Mouse (Mus musculus) thymus, adult 2 months (tissue): ENCODE data around the gene Ncan. TPM values are rescaled to one million over a fixed set of nuclear protein-coding genes. Genes with fewer than 3 reads are reported as not detected.

Source experiments
- DNase-seq: peaks from one replicate; pipeline ENCODE4 v3.0.0; 2021
- H3K27ac ChIP-seq: fragments of 200-500 bp; 2 replicates; pipeline ENCODE4 v1.5.1; 2012; ENCODE audit warnings: low read length, control low read depth; ENCODE audit not compliant: control insufficient read depth, insufficient read depth
- H3K27me3 ChIP-seq: fragments of 200-500 bp; 2 replicates; pipeline ENCODE4 v1.6.1; 2012; ENCODE audit warnings: mild to moderate bottlenecking, low read length, moderate library complexity, mixed read lengths; ENCODE audit not compliant: control insufficient read depth, insufficient read depth
- H3K36me3 ChIP-seq: fragments of 200-500 bp; 2 replicates; pipeline ENCODE4 v1.6.1; 2012; ENCODE audit warnings: mild to moderate bottlenecking, low read length, moderate library complexity; ENCODE audit not compliant: control insufficient read depth, insufficient read depth
- H3K4me1 ChIP-seq: fragments of 200-500 bp; replicated peaks from 2 replicates; pipeline ENCODE4 v1.6.1; 2012; ENCODE audit warnings: low read length; ENCODE audit not compliant: control insufficient read depth, insufficient read depth
- H3K4me3 ChIP-seq: fragments of 200-500 bp; 2 replicates; pipeline ENCODE4 v1.5.1; 2012; ENCODE audit warnings: mild to moderate bottlenecking, low read length, control low read depth, moderate library complexity; ENCODE audit not compliant: control insufficient read depth, insufficient read depth
- CTCF ChIP-seq: fragments of 200-500 bp; IDR thresholded peaks from 2 replicates; pipeline ENCODE4 v1.5.1; 2012; ENCODE audit warnings: mild to moderate bottlenecking, control low read depth, low read length, moderate library complexity, borderline replicate concordance; ENCODE audit not compliant: control insufficient read depth, poor library complexity, insufficient read depth; ENCODE audit errors: extremely low read depth
- POLR2A ChIP-seq: fragments of 200-500 bp; IDR thresholded peaks from 2 replicates; pipeline ENCODE4 v1.6.1; 2012; ENCODE audit warnings: mild to moderate bottlenecking, low read length, control low read depth, moderate library complexity; ENCODE audit not compliant: control insufficient read depth, poor library complexity, insufficient read depth; ENCODE audit errors: extremely low read depth
- WGBS: fragments of 180-500 bp; shearing (Covaris S2); methylation state at CpG from one replicate; pipeline ENCODE4 v1.1.7; 2018; 5-methylcytosine and 5-hydroxymethylcytosine counted together
- polyA plus RNA-seq: library from polyadenylated mRNA; depleted of rRNA; stranded (reverse); fragments of >200 nt; gene quantifications from 2 replicates; pipeline ENCODE4 v1.2.3, GENCODE M21; 2012

Ncan gene
- polyA plus RNA-seq, 1 experiment, result 0.08 TPM

DNA sequence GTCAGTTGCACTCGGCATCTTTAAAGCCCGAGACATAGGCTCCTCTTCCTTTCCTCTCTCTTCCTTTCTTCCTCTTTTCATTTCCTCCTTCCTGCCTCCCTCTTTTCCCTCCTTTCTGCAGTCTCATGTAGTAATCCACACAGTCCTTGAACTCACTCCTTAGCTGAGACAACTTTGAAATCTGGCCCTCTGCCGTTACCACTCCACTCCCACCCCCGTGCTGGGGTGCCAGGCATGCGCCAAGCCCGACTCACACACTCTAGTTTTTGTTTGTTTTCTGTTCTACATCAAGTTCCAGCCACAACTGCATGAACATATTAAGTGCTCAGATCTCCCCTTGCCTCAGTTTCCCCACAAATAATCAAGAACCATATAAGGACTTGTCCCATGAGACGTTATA lies 15.8 kb downstream of the Ncan start:
- WGBS, result 53% methylated on average over 7 of the region's 7 CpGs
- no peak for DNase-seq
- Histone ChIP-seq H3K27me3 (no peaks in the 10 kb centered on the region), H3K4me1 (no peaks in the 10 kb centered on the region), H3K36me3 (no peaks in the 10 kb centered on the region), H3K4me3 (no peak overlapping the region), H3K27ac (no peak overlapping the region)
- TF ChIP-seq POLR2A (no peak), CTCF (no peak)

DNA sequence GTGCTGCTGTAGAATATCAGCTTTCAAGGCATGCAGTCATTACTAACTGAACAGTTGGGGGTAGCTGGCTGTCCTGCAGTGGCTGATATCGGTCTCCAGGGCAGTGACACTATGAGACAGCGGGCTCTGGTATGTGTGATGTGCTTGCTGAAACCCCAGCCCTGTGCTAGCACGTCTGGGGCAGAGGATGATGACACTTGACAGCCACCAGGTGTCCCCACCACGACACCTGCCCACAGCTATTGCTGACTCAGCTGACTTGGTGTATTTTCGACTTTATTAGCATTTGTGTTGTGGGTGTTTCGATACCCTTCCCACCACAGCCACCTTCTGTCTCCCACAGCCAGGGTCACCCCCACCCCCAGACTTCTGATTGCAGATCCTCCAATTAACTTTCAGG lies 16.2 kb downstream of the Ncan start:
- Histone ChIP-seq H3K36me3 (no peaks in the 10 kb centered on the region), H3K4me3 (no peak overlapping the region), H3K4me1 (no peaks in the 10 kb centered on the region), H3K27me3 (no peaks in the 10 kb centered on the region), H3K27ac (no peak overlapping the region)
- peak; percentile 55 for DNase-seq
- WGBS, result 6% methylated on average over 6 of the region's 6 CpGs
- TF ChIP-seq POLR2A (no peak), CTCF (peak; percentile 85)

- no peak overlapping the region for H3K4me3 ChIP-seq
- no peaks in the 10 kb centered on the region for H3K27me3 ChIP-seq
- TF ChIP-seq POLR2A (no peak), CTCF (no peak)
- no peaks in the 10 kb centered on the region for H3K4me1 ChIP-seq
- no peak overlapping the region for H3K27ac ChIP-seq
- H3K36me3 ChIP-seq, result no peaks in the 10 kb centered on the region
- WGBS, result 83% methylated on average over 8 of the region's 8 CpGs
- DNase-seq, result no peak
Measured at GRCm38 (mm10) chr8:70100241-70100640, 20.4 kb downstream of the Ncan start.

- Histone ChIP-seq H3K4me1 (no peaks in the 10 kb centered on the region), H3K27me3 (no peaks in the 10 kb centered on the region), H3K4me3 (no peak overlapping the region), H3K36me3 (no peaks in the 10 kb centered on the region), H3K27ac (no peak overlapping the region)
- WGBS, result 73% methylated on average over 8 of the region's 8 CpGs
- TF ChIP-seq POLR2A, result no peak
- no peak for TF ChIP-seq CTCF
- no peak for DNase-seq
Measured at GRCm38 (mm10) chr8:70099276-70099675, 21.4 kb downstream of the Ncan start.

- Histone ChIP-seq H3K27me3 (peaks cover 9% of the 10 kb centered on the region), H3K4me3 (no peak overlapping the region), H3K36me3 (no peaks in the 10 kb centered on the region), H3K4me1 (no peaks in the 10 kb centered on the region), H3K27ac (no peak overlapping the region)
- DNase-seq, result no peak
- 82% methylated on average over 8 of the region's 8 CpGs for WGBS
- TF ChIP-seq POLR2A (no peak), CTCF (no peak)
Measured at GRCm38 (mm10) chr8:70092786-70093185, 27.9 kb downstream of the Ncan start.

DNA sequence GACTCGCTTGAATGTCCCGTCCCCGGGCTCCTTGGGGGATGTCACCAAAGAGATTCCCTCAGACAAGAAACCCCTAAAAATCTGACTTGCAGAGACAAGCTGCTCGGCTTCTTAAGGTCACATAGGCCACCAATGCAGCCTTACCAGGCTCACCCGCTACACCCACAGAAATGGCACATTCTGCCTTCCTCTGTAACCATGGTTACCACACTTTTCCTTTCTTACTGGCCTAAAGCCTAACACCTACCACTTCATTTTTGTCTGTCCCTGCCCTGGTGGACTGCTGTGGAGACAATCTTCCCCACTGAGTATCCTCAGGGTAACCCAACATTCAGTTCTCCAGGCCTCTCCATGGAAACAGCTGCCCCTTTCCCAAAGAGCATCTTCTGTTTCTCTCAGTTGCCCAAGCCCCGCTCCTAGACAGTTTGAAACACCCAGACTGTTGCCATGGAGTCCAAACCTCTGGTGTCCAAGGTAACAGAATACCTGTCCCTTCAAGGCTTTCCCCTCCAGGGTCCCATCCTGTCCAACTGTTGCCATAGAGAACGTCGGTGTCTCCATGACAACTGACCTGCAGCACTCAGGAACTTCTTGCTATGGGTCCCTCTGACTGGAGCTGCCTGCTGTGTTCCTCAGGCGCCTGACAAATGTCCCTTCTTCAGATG lies 31.2 kb downstream of the Ncan start:
- H3K4me1 ChIP-seq, result no peaks in the 10 kb centered on the region
- WGBS, result 69% methylated on average over 9 of the region's 9 CpGs
- no peak overlapping the region for H3K4me3 ChIP-seq
- H3K27ac ChIP-seq, result no peak overlapping the region
- TF ChIP-seq POLR2A (no peak), CTCF (no peak)
- H3K27me3 ChIP-seq, result peaks cover 23% of the 10 kb centered on the region
- H3K36me3 ChIP-seq, result no peaks in the 10 kb centered on the region
- no peak for DNase-seq

DNA sequence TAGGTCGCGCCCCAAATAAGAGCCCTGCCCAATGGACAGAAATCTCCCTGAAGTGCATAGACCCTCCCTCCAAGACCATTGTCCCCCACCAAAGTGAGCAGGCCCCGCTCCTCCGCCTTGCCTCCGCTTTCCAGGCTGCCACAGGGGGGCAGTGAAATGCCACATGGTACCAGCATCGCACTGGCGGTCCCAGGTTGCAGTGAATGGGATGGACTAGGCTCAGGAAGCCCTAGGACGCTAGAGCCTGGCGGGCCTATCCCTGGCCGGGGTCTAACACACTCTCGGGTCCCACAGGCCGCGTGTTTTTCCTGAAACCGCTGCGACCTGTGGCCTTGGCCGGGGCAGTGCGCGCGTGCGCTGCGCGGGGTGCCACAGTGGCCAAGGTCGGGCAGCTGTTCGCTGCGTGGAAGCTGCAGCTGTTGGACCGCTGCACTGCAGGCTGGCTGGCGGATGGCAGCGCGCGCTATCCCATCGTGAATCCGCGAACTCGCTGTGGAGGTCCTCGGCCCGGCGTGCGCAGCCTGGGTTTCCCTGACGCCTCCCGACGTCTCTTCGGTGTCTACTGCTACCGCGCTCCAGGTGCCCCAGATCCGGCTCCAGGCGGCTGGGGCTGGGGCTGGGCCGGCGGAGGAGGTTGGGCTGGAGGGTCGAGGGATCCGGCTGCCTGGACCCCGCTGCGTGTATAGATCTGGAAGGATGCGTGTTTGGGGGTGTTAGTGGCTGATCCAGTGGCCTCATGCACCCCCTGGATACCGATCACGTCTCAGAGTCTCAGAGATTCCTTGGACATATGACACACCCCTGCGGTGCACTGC lies 32.6 kb downstream of the Ncan start:
- Histone ChIP-seq H3K36me3 (no peaks in the 10 kb centered on the region), H3K4me3 (no peak overlapping the region), H3K27me3 (peaks cover 26% of the 10 kb centered on the region), H3K27ac (no peak overlapping the region), H3K4me1 (peaks cover 5% of the 10 kb centered on the region; the same call in 1 of the 2 replicates)
- TF ChIP-seq CTCF, result 0 out of 2 replicates have a peak, but pooled peaks have one; percentile 36
- no peak for TF ChIP-seq POLR2A
- DNase-seq, result peak; percentile 14
- WGBS, result 10% methylated on average over 56 of the region's 56 CpGs
